Mouse (Mus musculus): Measurements from ENCODE around the gene Hamp. TPM values are rescaled to one million over a fixed set of nuclear protein-coding genes. Genes with fewer than 3 reads are reported as not detected.
"Not testable (repeated sequence)": the region's sequence is repeated elsewhere in the genome, so short reads cannot be mapped to it uniquely, and the experiment has no call there.

Gene Hamp
- polyA plus RNA-seq, 1 experiment from 2014 or later, result not detected

GRCm38 (mm10) chr7:30945876-30946275 is 2.0 kb upstream of the Hamp start:
- Histone ChIP-seq H3K36me3 (ENCODE audit: inconsistent target) (peaks cover 25% of the 10 kb centered on the region), H3K27ac (no peak overlapping the region), H3K4me3 (ENCODE audit: inconsistent target) (no peak overlapping the region), H3K79me2 (ENCODE audit: inconsistent target) (peaks cover 19% of the 10 kb centered on the region; the same call in 1 of the 2 replicates)
- WGBS (ENCODE audit: missing documents), result 97% methylated on average over 6 of the region's 7 CpGs

GRCm38 (mm10) chr7:30945466-30945865 is 1.6 kb upstream of the Hamp start:
- H3K27ac ChIP-seq; H3K4me3 ChIP-seq (ENCODE audit: inconsistent target): not testable (repeated sequence)
- 90% methylated on average over 5 of the region's 7 CpGs for WGBS (ENCODE audit: missing documents)
- Histone ChIP-seq H3K36me3 (ENCODE audit: inconsistent target) (peaks cover 21% of the 10 kb centered on the region), H3K79me2 (ENCODE audit: inconsistent target) (peaks cover 15% of the 10 kb centered on the region; the same call in 1 of the 2 replicates)

- not testable (repeated sequence) for H3K4me3 ChIP-seq (ENCODE audit: inconsistent target); H3K79me2 ChIP-seq (ENCODE audit: inconsistent target); H3K27ac ChIP-seq
- peaks cover 13% of the 10 kb centered on the region for H3K36me3 ChIP-seq (ENCODE audit: inconsistent target)
- WGBS (ENCODE audit: missing documents), result 90% methylated on average over 2 of the region's 2 CpGs
These were observed 874 bp upstream of the Hamp start for GRCm38 (mm10) chr7:30944706-30945105.

GRCm38 (mm10) chr7:30942365-30942764 is 1.5 kb downstream of the Hamp start:
- not testable (repeated sequence) for H3K79me2 ChIP-seq (ENCODE audit: inconsistent target); H3K36me3 ChIP-seq (ENCODE audit: inconsistent target); H3K27ac ChIP-seq; H3K4me3 ChIP-seq (ENCODE audit: inconsistent target)
- WGBS (ENCODE audit: missing documents), result 3% methylated on average over 3 of the region's 3 CpGs

- H3K36me3 ChIP-seq (ENCODE audit: inconsistent target); H3K27ac ChIP-seq; H3K79me2 ChIP-seq (ENCODE audit: inconsistent target); H3K4me3 ChIP-seq (ENCODE audit: inconsistent target): not testable (repeated sequence)
- WGBS (ENCODE audit: missing documents), result 100% methylated on average over 1 of the region's 1 CpGs
These were observed 3.8 kb downstream of the Hamp start for GRCm38 (mm10) chr7:30940070-30940469.

- WGBS (ENCODE audit: missing documents), result 24% methylated on average over 6 of the region's 6 CpGs
- H3K36me3 ChIP-seq (ENCODE audit: inconsistent target); H3K4me3 ChIP-seq (ENCODE audit: inconsistent target); H3K27ac ChIP-seq; H3K79me2 ChIP-seq (ENCODE audit: inconsistent target): not testable (repeated sequence)
These were observed 8.3 kb downstream of the Hamp start for GRCm38 (mm10) chr7:30935422-30936099.

- H3K27ac ChIP-seq; H3K79me2 ChIP-seq (ENCODE audit: inconsistent target); H3K36me3 ChIP-seq (ENCODE audit: inconsistent target); H3K4me3 ChIP-seq (ENCODE audit: inconsistent target): not testable (repeated sequence)
- WGBS (ENCODE audit: missing documents), result 100% methylated on average over 1 of the region's 2 CpGs
These were observed 19.3 kb downstream of the Hamp start, which contains the start of gene Hamp2 for GRCm38 (mm10) chr7:30924581-30924980. Gene Hamp2, minus strand, starts transcription at chr7:30924681.

- Histone ChIP-seq H3K79me2 (ENCODE audit: inconsistent target) (no peaks in the 10 kb centered on the region), H3K4me3 (ENCODE audit: inconsistent target) (no peak overlapping the region), H3K27ac (no peak overlapping the region), H3K36me3 (ENCODE audit: inconsistent target) (no peaks in the 10 kb centered on the region)
- 74% methylated on average over 3 of the region's 3 CpGs for WGBS (ENCODE audit: missing documents)
These were observed 19.8 kb downstream of the Hamp start for GRCm38 (mm10) chr7:30924071-30924470.

- not testable (repeated sequence) for H3K4me3 ChIP-seq (ENCODE audit: inconsistent target); H3K27ac ChIP-seq; H3K36me3 ChIP-seq (ENCODE audit: inconsistent target); H3K79me2 ChIP-seq (ENCODE audit: inconsistent target)
- 42% methylated on average over 1 of the region's 3 CpGs for whole genome bisulfite sequencing (ENCODE audit: missing documents)
These were observed 21.3 kb downstream of the Hamp start for GRCm38 (mm10) chr7:30922490-30922889.

GRCm38 (mm10) chr7:30920217-30920616 is 23.6 kb downstream of the Hamp start:
- Histone ChIP-seq H3K79me2 (ENCODE audit: inconsistent target) (no peaks in the 10 kb centered on the region), H3K36me3 (ENCODE audit: inconsistent target) (no peaks in the 10 kb centered on the region), H3K4me3 (ENCODE audit: inconsistent target) (no peak overlapping the region), H3K27ac (no peak overlapping the region)
- WGBS (ENCODE audit: missing documents), result 68% methylated on average over 3 of the region's 3 CpGs

GRCm38 (mm10) chr7:30917219-30917618 is 26.6 kb downstream of the Hamp start:
- 17% methylated on average over 4 of the region's 4 CpGs for WGBS (ENCODE audit: missing documents)
- H3K27ac ChIP-seq, result no peak overlapping the region
- H3K4me3 ChIP-seq (ENCODE audit: inconsistent target), result no peak overlapping the region
- no peaks in the 10 kb centered on the region for H3K36me3 ChIP-seq (ENCODE audit: inconsistent target)
- no peaks in the 10 kb centered on the region for H3K79me2 ChIP-seq (ENCODE audit: inconsistent target)

GRCm38 (mm10) chr7:30916713-30917112 is 27.1 kb downstream of the Hamp start:
- no peaks in the 10 kb centered on the region for H3K79me2 ChIP-seq (ENCODE audit: inconsistent target)
- H3K4me3 ChIP-seq (ENCODE audit: inconsistent target), result no peak overlapping the region
- WGBS (ENCODE audit: missing documents), result 71% methylated on average over 6 of the region's 6 CpGs
- no peaks in the 10 kb centered on the region for H3K36me3 ChIP-seq (ENCODE audit: inconsistent target)
- no peak overlapping the region for H3K27ac ChIP-seq

- H3K36me3 ChIP-seq (ENCODE audit: inconsistent target), result no peaks in the 10 kb centered on the region
- H3K79me2 ChIP-seq (ENCODE audit: inconsistent target), result no peaks in the 10 kb centered on the region
- WGBS (ENCODE audit: missing documents), result 91% methylated on average over 8 of the region's 8 CpGs
- no peak within 1 kb of the TSS for H3K4me3 ChIP-seq (ENCODE audit: inconsistent target)
- no peak within 1 kb of the TSS for H3K27ac ChIP-seq
These were observed 29.1 kb downstream of the Hamp start, which contains the start of gene Mag for GRCm38 (mm10) chr7:30914732-30915131. Gene Mag, minus strand, starts transcription at chr7:30914873.

- no peak overlapping the region for H3K4me3 ChIP-seq (ENCODE audit: inconsistent target)
- no peaks in the 10 kb centered on the region for H3K79me2 ChIP-seq (ENCODE audit: inconsistent target)
- no peak overlapping the region for H3K27ac ChIP-seq
- WGBS (ENCODE audit: missing documents), result 45% methylated on average over 6 of the region's 6 CpGs
- H3K36me3 ChIP-seq (ENCODE audit: inconsistent target), result no peaks in the 10 kb centered on the region
These were observed 34.1 kb downstream of the Hamp start for GRCm38 (mm10) chr7:30909773-30910172.

- WGBS (ENCODE audit: missing documents), result 30% methylated on average over 15 of the region's 17 CpGs
- Histone ChIP-seq H3K27ac (no peak overlapping the region), H3K4me3 (ENCODE audit: inconsistent target) (no peak overlapping the region), H3K36me3 (ENCODE audit: inconsistent target) (no peaks in the 10 kb centered on the region), H3K79me2 (ENCODE audit: inconsistent target) (no peaks in the 10 kb centered on the region)
These were observed 34.8 kb downstream of the Hamp start for GRCm38 (mm10) chr7:30908992-30909431.
